Mouse (Mus musculus) layer of hippocampus, adult 9-11 months (tissue): ENCODE measurements around the gene D1Ertd622e.

ENCODE experiments used
- DNase-seq: peaks from one replicate; pipeline ENCODE4 v3.0.0; 2022

D1Ertd622e gene

DNA sequence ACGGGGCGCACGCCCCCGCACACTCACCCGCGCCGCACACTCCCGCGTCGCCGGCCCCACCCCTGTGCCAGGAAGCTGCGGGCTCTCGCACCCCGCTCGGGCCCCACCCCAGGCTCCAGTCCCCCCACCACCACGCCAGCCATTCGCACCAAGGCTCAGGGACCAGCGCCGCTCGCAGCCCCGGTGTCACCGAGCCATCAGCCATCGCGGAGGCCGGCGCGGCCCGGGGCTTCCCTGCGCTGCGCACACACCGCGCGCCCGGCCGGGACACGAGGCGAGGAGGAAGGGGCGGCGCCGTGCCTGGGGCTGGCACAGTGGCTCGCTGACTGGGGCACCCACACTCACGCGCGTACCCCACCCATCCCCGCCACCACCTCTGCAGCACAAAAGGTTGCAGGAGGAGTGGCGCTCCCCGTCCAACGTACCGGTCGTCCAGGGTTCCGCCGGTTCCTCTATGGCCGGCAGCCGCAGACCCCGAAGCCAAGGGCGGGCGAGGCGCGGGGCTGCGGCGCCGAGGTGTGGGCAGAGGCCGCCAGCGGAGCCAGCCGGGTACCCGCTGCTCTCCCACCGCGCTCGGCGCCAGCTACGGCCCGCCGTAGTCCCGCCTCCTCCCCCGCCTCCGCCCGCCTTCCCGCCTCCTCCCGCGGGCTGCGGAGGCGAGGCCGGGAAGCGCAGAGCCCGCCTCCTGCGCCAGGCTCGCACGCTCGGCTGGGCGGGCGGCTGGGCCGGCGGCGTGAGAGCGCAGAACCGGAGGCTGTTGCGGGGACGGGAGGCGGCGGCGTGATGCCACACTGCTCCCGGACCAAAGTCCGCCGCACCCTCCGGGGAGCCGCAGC is at the start of gene D1Ertd622e:
Gene D1Ertd622e, minus strand, starts transcription at position 669 of the 836 bp plus-strand sequence.
- peak; percentile 88 for DNase-seq

DNA sequence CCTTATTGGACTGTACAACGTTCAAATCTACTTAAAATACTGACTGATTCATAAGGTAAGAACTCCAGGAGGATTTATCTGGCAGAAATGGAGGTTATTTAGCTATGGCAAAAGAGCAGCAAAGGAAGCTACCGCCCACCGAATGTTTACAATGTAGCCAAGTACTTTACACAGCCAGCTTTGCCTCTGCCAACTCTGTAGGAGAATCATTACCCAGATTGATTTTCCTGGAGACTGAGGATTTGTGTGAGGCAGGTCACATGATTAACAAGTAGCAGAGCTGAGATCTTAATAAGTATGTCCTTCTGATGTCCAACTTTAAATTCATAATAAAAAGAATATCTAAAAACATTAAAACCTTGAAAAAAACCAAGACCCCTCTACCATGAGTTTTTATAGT is 48.6 kb upstream of the D1Ertd622e start:
- DNase-seq: no peak

- no peak for DNase-seq
Observed at GRCm38 (mm10) chr1:97705389-97705788, 43.5 kb upstream of the D1Ertd622e start.

DNA sequence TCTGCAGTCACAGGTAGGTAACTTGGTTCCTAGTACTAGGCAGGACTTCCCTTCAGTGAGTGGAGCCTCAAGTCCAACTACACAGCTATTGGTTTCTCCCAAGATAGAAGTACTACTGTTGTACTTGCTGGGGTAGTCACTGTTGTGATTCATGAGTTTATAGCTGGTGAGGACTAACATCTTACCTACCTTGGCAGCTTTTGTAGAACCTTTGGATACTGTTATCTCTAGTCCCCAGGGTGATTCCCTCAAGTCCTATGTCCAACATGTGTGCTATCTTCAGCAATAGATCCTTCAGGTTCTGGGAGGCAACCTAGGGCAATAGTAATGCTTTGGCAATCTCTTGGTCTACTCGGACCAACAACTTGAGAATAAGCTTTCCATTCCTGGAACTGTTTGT is 42.8 kb upstream of the D1Ertd622e start:
- DNase-seq: no peak

DNA sequence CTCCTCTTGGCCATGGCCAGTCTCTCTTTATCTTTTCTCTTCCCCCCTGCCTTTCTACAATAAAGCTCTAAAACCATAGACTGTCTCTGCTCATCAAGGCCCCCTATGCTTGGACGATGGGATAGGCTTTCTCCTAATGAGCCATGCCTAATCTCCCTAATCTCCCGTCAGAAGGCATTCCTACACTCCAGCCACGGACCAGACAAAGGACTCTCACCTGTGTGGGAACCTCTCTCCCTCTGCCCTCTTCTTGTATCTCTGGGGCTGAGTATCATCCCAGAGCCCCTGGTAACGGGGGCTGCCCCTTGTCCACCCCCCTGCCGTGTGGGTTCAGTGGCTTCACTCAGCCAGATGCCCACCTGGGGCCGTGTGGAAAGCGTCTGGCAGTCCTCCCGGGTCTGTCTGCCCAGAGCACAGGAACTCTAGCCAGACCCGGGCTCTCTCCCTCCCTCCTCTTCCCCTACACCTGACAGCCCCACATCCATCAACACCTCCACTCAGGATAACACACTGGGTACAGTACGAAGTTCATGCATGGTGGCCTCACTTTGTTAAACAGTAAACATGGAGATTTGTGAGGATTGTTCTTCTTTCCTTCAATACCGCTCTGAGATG is 37.2 kb upstream of the D1Ertd622e start:
- no peak for DNase-seq

DNA sequence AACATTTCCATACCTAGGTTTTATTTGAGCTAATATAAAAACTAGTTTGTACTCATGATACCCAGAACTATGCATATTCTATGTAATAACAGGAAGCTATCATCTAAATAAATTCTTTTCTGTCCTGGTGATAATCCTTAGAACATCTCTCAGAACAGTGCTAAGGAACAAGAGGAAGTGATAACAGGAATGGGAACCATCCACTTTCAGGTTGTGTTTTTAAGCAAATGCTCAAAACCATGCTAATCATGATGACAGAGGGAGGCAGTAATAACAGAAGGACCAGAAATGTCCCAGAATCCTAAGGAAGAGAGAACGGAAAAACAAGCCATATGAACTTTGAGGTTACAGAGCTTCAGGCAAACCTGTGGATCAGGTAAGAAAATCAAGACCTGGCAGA is 35.4 kb upstream of the D1Ertd622e start:
- no peak for DNase-seq

- DNase-seq: no peak
Observed at GRCm38 (mm10) chr1:97693825-97694224, 32.0 kb upstream of the D1Ertd622e start.

GRCm38 (mm10) chr1:97688756-97689155 is 26.9 kb upstream of the D1Ertd622e start:
- DNase-seq: peak; percentile 12

DNA sequence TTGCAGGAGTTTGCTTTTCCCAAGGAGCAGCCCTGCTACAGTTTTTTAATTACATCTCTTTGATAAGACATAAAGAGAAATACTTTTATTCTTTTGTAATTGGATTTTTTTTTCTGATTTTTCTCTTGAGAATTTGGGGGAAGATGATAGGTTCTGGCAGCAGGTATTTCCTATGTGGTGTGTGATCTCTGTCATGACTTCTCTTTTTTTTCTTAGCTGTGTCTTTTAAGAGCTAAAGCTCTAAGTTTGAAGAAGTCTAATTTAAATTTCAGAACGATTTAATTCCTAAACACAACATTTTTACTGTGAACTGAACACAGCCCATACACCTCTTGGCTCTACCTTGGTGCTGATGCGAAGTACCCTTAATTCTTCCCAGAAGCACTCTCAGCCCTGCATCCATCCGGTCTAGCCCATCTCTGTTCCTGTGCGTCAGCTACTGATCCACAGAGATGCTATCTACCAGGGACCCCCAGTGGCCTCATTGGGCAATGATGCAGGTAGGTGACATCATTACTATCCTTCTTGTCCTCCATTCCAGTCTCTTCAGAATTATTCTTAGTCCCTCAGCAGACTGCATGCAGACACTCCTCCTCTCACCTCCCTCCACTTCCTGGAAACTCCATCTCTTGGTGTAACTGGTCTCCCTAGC is 14.8 kb upstream of the D1Ertd622e start:
- no peak for DNase-seq

DNA sequence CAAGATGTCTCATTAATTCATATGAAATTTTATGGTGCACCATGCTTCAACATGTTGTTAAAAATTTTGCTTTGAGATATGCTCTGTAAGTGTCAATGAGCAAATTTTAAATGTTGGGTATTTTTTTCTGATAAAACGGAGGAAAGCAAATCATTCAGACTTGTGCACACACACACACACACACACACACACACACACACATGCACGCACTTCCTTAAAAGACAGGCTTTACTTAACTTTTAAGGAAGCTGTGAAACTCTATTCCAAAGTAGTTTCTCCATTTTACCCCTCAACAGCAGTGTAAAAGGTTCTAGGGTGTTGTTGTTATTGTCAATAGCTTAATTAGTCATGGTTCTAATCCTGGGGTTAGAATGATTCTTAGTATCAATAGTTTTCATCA is 14.2 kb upstream of the D1Ertd622e start:
- no peak for DNase-seq

GRCm38 (mm10) chr1:97672849-97673248 is 11.0 kb upstream of the D1Ertd622e start:
- DNase-seq: no peak

- DNase-seq: no peak
Observed at GRCm38 (mm10) chr1:97667288-97667687, 5.4 kb upstream of the D1Ertd622e start.

DNA sequence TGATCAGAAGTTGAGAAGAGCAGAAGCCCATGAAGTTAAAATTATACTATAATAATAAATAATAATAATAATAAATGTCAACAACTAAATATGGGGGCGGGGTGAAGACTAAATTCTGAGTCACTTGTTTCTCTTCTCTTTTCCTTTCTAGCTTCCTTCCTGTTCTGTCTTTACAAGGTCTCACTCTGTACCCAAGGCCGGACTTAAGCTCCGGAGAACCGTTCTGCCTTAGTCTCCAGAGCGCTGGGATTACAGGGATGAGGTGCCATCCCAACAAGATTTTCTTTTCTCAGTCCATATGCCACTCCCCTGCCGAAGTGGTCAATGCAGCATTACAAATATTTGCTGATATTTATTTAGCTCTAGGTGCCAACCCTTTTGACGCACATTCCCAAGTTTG is 450 bp upstream of the D1Ertd622e start:
- no peak for DNase-seq

DNA sequence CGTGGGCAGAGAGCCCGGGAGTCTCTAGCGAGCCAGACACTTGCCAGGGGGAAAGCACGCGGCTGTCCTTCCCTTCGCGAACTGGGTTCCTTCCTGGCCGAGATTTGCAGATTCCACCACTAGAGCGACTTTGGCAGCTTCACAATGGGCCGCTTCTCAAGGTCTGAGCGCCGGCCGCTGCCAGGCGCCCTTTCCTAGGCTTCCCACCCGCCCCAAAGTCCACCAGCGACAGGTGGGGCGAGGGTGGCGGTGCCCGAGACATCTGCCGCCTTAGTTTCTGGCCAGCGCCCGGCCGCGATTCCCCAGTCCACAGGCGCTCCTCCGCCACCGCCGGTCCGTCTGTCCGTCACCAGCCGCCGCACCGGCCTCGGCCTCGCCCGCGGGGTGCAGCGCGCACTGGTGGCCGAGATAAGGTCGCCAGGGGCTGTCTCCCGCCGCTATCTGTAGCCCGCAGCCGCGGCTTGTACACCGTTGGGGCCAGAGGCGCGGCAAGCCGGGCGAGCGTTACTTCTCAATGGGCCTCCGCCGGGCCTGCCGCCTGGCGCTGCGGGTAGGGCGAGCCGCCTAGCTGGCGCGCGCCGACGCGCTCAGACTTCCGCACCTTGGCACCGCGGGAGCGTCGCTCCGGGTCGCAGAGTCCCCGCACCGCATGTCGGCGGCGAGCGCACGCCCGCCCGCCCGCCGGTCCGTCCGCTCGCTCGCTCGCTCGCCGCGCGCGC is 1.0 kb downstream of the D1Ertd622e start:
- DNase-seq: peak; percentile 82

GRCm38 (mm10) chr1:97659405-97659804 is 2.5 kb downstream of the D1Ertd622e start:
- DNase-seq: no peak

- no peak for DNase-seq
Observed at GRCm38 (mm10) chr1:97657786-97658185, 4.1 kb downstream of the D1Ertd622e start.

- DNase-seq: no peak
Observed at GRCm38 (mm10) chr1:97657201-97657600, 4.7 kb downstream of the D1Ertd622e start.

GRCm38 (mm10) chr1:97654397-97654975 is 7.4 kb downstream of the D1Ertd622e start:
- DNase-seq: no peak

DNA sequence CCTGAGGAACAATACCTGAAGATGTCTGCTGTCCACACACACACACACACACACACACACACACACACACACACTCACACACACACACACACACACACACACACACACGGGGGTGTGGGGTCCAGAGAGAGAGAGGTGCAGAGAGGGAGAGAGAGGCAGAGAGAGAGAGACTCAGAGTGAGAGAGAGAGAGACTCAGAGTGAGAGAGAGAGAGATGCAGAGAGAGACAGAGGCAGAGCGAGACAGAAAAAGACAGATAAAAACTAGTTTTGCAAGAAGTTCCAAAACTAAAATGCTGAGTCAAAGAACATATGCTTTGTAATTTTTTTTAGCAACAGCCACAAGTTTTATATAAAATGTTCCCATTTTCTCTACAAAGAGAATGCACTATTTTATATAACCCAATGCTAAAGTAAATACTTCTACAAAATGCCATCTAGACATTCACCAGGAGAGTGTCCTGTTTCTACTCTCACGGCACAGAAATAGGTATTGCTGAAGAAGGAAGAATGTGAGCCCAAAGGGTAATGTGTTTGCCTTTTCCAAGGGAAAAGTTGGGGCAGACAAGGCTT is 11.2 kb downstream of the D1Ertd622e start:
- DNase-seq: no peak

DNA sequence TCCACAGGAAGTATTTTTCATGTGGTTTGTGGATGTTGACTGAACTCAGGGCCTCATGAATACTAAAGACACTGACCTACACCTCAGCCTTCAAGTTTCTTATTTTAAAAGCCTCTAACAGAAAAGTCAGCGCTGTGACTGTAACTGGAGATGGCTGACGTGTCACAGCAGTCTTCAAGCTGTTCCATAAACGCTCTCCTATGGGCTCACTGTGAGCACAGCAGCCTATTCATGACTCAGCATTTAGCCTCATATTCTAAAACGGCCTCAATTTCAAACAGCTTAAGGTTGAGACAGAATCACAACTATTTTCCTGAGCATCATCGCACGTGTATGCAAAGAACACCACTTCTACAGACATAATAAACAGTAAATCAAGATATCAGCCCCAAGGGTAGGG is 11.8 kb downstream of the D1Ertd622e start:
- DNase-seq: no peak

DNA sequence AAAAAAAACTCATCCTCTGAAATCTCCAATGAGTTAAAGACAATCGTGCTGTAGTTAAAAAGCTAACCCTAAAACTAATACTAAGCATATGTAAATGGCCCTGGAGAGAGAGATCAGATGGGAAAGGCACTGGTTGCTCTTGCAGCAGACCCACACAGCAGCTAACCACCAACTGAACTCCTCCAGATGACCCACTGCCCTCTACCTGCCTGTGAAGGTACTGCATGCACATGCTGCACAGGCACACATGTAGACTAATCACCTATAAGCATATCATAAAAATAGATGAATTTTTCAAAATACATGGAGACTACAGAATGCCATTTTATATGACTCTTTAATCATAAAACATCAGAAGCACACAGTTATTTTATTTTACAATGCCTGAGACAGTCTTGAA is 14.8 kb downstream of the D1Ertd622e start:
- no peak for DNase-seq

- no peak for DNase-seq
Observed at GRCm38 (mm10) chr1:97634104-97634503, 27.8 kb downstream of the D1Ertd622e start.
